Mouse (Mus musculus) Patski (cell line): ENCODE results near the gene Rnf187. TPM values are rescaled to one million over a fixed set of nuclear protein-coding genes. Genes with fewer than 3 reads are reported as not detected.
A peak's percentile ranks its signal among the peaks of the same experiment; 100 is the strongest.

Experiments
- ATAC-seq: fragments of 100-300 bp; one replicate; pipeline ENCODE4 v1.8.0; 2021
- CTCF ChIA-PET: fragments of 350-600 bp; sonication (Branson Sonifier 250); formaldehyde crosslinking; loops from one replicate; lab custom pipeline; 2022; ENCODE audit warnings: inconsistent platforms; lab: Charles Lee
- POLR2A ChIA-PET: fragments of 350-600 bp; sonication (Branson Sonifier 250); formaldehyde crosslinking; loops from one replicate; lab custom pipeline; 2022; ENCODE audit warnings: antibody characterized with exemption, inconsistent platforms; lab: Charles Lee
- DNase-seq: peaks from one replicate; pipeline ENCODE4 v3.0.0-alpha.2; 2011; ENCODE audit warnings: low read depth, low spot score
- H3K27me3 ChIP-seq: fragments of 371-371 bp; one replicate; pipeline ENCODE4 v1.5.1; 2021
- CTCF ChIP-seq: fragments of 100-300 bp; IDR thresholded peaks from one replicate; pipeline ENCODE4 v1.5.1; 2021
- in situ Hi-C: fragments of 300-500 bp; cut with MboI; formaldehyde crosslinking; loops from 3 replicates; pipeline ENCODE4 v1.11.1; 2018; ENCODE audit warnings: low pct_unique_long_range_greater_than_20kb, mixed read lengths
- polyA plus RNA-seq: library from polyadenylated mRNA; unstranded; gene quantifications from one replicate; pipeline ENCODE4 v1.2.3, GENCODE M21; 2021

Gene Rnf187
- polyA plus RNA-seq: 252 TPM

- ChIA-PET POLR2A (interaction anchor here (3.0 kb wide), 1 partner anchor 10 kb away, joined by 16 read pairs; the partner anchor contains the start of gene Hist3h2ba), CTCF (interaction anchor here (2.1 kb wide), 1 partner anchor 10 kb away, joined by 5 read pairs; the partner anchor contains the start of gene Hist3h2ba)
- DNase-seq (no peak), ATAC-seq (peak; percentile 84)
- in situ Hi-C loops: no loop called here
- TF ChIP-seq CTCF: no peak
- peaks cover 12% of the 10 kb centered on the region for H3K27me3 ChIP-seq
These were observed at the start of gene Rnf187 for GRCm38 (mm10) chr11:58938322-58939087. TSS of gene Rnf187 (minus strand) at chr11:58938916.

DNA sequence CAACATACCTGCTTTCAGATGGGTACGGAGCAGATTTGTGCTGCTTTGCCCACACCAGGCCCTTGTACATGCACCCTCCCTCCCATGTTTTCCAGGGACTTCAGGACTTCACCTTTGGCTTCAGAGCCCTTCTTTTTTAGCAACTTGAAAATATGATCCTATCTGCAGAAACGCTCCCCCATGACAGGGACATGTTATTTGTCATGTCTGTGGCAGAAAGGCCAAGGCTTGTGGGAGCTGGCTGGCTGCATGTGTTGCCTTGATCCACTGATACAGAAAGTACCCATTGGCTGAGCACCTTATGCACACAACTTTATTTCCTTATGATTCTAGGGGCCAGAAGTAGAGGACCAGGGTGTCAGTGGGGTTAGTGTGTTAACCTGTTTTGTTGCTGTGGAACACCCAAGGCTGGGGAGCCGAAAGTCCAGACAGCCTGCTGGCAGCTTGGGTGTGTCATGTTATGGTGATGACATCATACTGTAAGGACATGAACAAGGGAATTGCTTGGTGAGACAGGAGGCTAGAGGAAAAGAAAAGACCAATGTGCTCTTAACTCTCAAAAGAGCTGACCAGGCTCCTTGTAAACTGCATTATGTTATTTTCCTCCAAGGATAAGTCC, 46.7 kb upstream of the Rnf187 start:
- H3K27me3 ChIP-seq: no peaks in the 10 kb centered on the region
- in situ Hi-C loops: no loop called here
- no peak for TF ChIP-seq CTCF
- DNase-seq (no peak), ATAC-seq (no peak)
- ChIA-PET POLR2A (no interaction called here), CTCF (no interaction called here)

GRCm38 (mm10) chr11:58984657-58985056, 45.9 kb upstream of the Rnf187 start:
- no peak for TF ChIP-seq CTCF
- ATAC-seq (no peak), DNase-seq (no peak)
- H3K27me3 ChIP-seq: no peaks in the 10 kb centered on the region
- POLR2A ChIA-PET: no interaction called here
- CTCF ChIA-PET: no interaction called here
- in situ Hi-C loops: no loop called here

DNA sequence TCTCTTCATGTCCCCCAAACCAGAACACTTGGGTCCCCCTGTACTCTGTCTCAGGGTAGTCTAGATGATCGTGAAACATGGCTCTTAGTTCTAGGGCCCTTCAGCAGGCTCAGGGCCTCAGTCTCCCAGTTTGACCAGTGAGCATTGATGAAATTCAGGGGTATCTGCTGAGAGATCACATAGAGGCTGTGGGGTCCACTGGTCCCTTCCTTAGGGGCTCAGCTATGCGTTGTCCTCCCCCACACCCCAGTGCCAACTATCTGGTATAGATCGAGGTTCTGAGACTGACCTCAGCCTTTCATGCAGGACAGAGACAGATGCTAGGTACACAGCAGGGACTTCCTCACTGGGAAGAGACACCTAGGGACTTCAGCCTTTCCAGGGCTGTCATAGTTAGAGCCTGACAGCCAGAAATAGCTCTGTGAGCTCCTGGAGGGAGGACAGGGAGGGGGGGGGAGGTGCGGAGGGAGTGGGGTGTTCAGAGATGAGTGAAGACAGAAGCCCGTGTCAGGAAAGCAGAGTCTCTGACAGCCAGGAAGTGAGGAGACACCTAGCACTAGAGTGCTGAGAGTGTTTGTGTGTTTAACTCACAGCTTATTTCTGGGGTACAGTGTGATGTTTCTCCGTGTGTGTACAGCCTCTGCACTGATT, 45.1 kb upstream of the Rnf187 start:
- POLR2A ChIA-PET: no interaction called here

GRCm38 (mm10) chr11:58982471-58983097, 43.9 kb upstream of the Rnf187 start:
- H3K27me3 ChIP-seq: no peaks in the 10 kb centered on the region
- ChIA-PET CTCF (interaction anchor here (1.4 kb wide), 1 partner anchor 52 kb away, joined by 4 read pairs; no protein-coding TSS in a partner anchor), POLR2A (no interaction called here)
- ATAC-seq (no peak), DNase-seq (no peak)
- TF ChIP-seq CTCF: no peak
- in situ Hi-C loops: no loop called here

More for the DNA sequence above, 45.1 kb upstream of the Rnf187 start:
- no peak for TF ChIP-seq CTCF
- DNase-seq (no peak), ATAC-seq (no peak)
- H3K27me3 ChIP-seq: no peaks in the 10 kb centered on the region
- CTCF ChIA-PET: no interaction called here
- in situ Hi-C loops: no loop called here

- H3K27me3 ChIP-seq: no peaks in the 10 kb centered on the region
- no peak for TF ChIP-seq CTCF
- CTCF ChIA-PET: interaction anchor here (1.4 kb wide), 1 partner anchor 51 kb away, joined by 4 read pairs; no protein-coding TSS in a partner anchor
- in situ Hi-C loops: no loop called here
- DNase-seq (no peak), ATAC-seq (no peak)
- POLR2A ChIA-PET: interaction anchor here (0.5 kb wide), 2 partner anchors 21 to 41 kb away, joined by 3 read pairs; no protein-coding TSS in a partner anchor
These were observed 43.1 kb upstream of the Rnf187 start for GRCm38 (mm10) chr11:58981541-58982447.

GRCm38 (mm10) chr11:58980381-58980990, 41.8 kb upstream of the Rnf187 start:
- ATAC-seq: no peak

GRCm38 (mm10) chr11:58979661-58980060, 40.9 kb upstream of the Rnf187 start:
- no peak for TF ChIP-seq CTCF
- ATAC-seq (no peak), DNase-seq (no peak)
- ChIA-PET CTCF (interaction anchor here (1.5 to 3.0 kb wide), 5 partner anchors 10 to 65 kb away, joined by 3 to 8 read pairs (median 6); partner anchors contain the start of genes Hist3h2a and Trim17), POLR2A (no interaction called here)
- no peaks in the 10 kb centered on the region for H3K27me3 ChIP-seq
- in situ Hi-C loops: no loop called here

More at GRCm38 (mm10) chr11:58980381-58980990, 41.8 kb upstream of the Rnf187 start:
- POLR2A ChIA-PET: no interaction called here
- no peak for TF ChIP-seq CTCF
- CTCF ChIA-PET: interaction anchor here (1.5 to 2.7 kb wide), 2 partner anchors 19 to 66 kb away, joined by 3 to 8 read pairs; no protein-coding TSS in a partner anchor
- H3K27me3 ChIP-seq: no peaks in the 10 kb centered on the region
- in situ Hi-C loops: no loop called here
- DNase-seq: no peak

DNA sequence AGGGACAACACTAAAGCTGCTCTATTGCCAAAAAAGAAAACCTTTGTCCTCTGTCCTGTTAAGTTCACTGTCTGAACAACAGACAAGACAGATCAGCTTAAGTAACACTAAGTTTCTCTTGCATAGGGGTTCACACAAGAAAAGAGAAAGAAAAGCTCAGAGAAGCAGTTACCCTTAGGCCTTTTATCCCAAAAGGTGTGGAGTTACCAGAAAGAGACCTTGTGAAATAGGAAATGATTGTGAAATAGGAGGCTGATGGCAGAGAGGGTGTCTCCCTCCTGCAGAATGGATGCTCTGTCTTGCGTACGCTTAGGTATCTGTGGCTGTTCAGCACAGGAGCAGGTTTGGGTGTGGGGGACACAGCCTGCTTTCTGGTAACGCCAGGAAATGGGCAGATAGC, 40.5 kb upstream of the Rnf187 start:
- no peak for TF ChIP-seq CTCF
- H3K27me3 ChIP-seq: no peaks in the 10 kb centered on the region
- no peak for ATAC-seq
- ChIA-PET CTCF (interaction anchor here (1.9 to 3.0 kb wide), 4 partner anchors 9 to 65 kb away, joined by 5 to 8 read pairs (median 7); partner anchors contain the start of genes Hist3h2a and Trim17), POLR2A (interaction anchor here (0.9 to 1.4 kb wide), 2 partner anchors 10 to 12 kb away, joined by 3 to 4 read pairs; no protein-coding TSS in a partner anchor)
- in situ Hi-C loops: no loop called here
- DNase-seq: no peak
